Mouse (Mus musculus) liver, postnatal 0 days (tissue): Measurements from ENCODE around the gene Phf23. TPM values are rescaled to one million over a fixed set of nuclear protein-coding genes. Genes with fewer than 3 reads are reported as not detected.

Experiments used
- ATAC-seq: fragments of 200-750 bp; cut with Nextera tagmentation; 2 replicates; pipeline ENCODE4 v1.8.0; 2017; ENCODE audit warnings: mild to moderate bottlenecking, moderate library complexity
- DNase-seq: peaks from one replicate; pipeline ENCODE4 v3.0.0-alpha.2; 2016
- H3K27ac ChIP-seq: fragments of 300-500 bp; sonication (generic); 2 replicates; pipeline ENCODE4 v1.5.1; 2014; ENCODE audit warnings: antibody characterized with exemption, moderate library complexity, mild to moderate bottlenecking, low read depth
- H3K27me3 ChIP-seq: fragments of 300-500 bp; sonication (generic); 2 replicates; pipeline ENCODE4 v1.6.1; 2014; ENCODE audit warnings: low read length, control low read depth, mixed read lengths; ENCODE audit not compliant: insufficient read depth
- H3K36me3 ChIP-seq: fragments of 300-500 bp; sonication (generic); replicated peaks from 2 replicates; pipeline ENCODE4 v1.6.1; 2014; ENCODE audit warnings: mild to moderate bottlenecking, control low read depth, low read length, moderate library complexity, mixed read lengths; ENCODE audit not compliant: insufficient read depth
- H3K4me1 ChIP-seq: fragments of 300-500 bp; sonication (generic); 2 replicates; pipeline ENCODE4 v1.6.1; 2014; ENCODE audit warnings: antibody characterized with exemption, mild to moderate bottlenecking, control low read depth; ENCODE audit not compliant: insufficient read depth
- H3K4me2 ChIP-seq: fragments of 300-500 bp; sonication (generic); 2 replicates; pipeline ENCODE4 v1.6.1; 2014; ENCODE audit warnings: low read depth, mild to moderate bottlenecking, low read length, moderate library complexity, mixed read lengths
- H3K4me3 ChIP-seq: fragments of 300-500 bp; sonication (generic); 2 replicates; pipeline ENCODE4 v1.5.1; 2014; ENCODE audit warnings: low read depth, low read length
- H3K9ac ChIP-seq: fragments of 300-500 bp; sonication (generic); replicated peaks from 2 replicates; pipeline ENCODE4 v1.6.1; 2014; ENCODE audit warnings: mild to moderate bottlenecking, moderate library complexity
- H3K9me3 ChIP-seq: fragments of 300-500 bp; sonication (generic); 2 replicates; pipeline ENCODE4 v1.6.1; 2016; ENCODE audit warnings: mild to moderate bottlenecking, control low read depth, low read length, mixed read lengths
- CTCF ChIP-seq: sonication (generic); IDR thresholded peaks from 2 replicates; pipeline ENCODE4 v1.5.1; 2016; ENCODE audit warnings: antibody characterized with exemption, low read depth
- EP300 ChIP-seq: IDR thresholded peaks from 2 replicates; pipeline ENCODE4 v1.6.1; 2016; ENCODE audit warnings: antibody characterized with exemption, low read depth, mild to moderate bottlenecking
- WGBS: fragments of 180-500 bp; shearing (Covaris S2); extraction: QIAGEN DNeasy Blood & Tissue Kit; methylation state at CpG from one replicate; pipeline ENCODE4 v1.1.7; 2014; ENCODE audit not compliant: insufficient replicate concordance; 5-methylcytosine and 5-hydroxymethylcytosine counted together
- polyA plus RNA-seq: library from polyadenylated mRNA; unstranded; fragments of >200 nt; fragmentation: Nextera tagmentation; extraction: Ambion mirVana; gene quantifications from 2 replicates; pipeline ENCODE4 v1.2.1, GENCODE M21; 2015

Phf23 gene
- polyA plus RNA-seq, 1 experiment from 2014 or later: 19.5 TPM

DNA sequence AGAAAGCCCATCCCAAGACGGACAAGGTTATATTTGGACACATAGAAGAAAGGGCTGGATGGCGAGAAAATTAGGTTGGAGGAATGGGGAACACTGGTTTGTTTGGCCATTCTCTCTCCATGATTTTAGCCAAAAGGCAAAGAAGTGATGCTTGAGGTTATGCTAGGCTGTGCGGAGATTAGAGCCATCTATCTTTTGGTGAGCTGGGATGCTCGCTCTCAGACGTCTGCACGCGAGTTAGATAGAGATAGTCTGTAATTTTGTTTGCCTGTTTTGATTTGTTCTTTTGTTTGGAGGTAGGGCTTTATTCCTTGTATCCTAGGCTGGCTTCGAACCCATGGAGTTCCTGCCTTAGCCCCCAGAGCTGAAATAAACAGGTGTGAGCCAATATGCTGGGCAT is 5.6 kb downstream of the Phf23 start:
- TF ChIP-seq CTCF (no peak), EP300 (no peak)
- H3K36me3 ChIP-seq: peaks cover 31% of the 10 kb centered on the region
- no peak overlapping the region for H3K27ac ChIP-seq
- no peaks in the 10 kb centered on the region for H3K9me3 ChIP-seq
- H3K4me1 ChIP-seq: peaks cover 25% of the 10 kb centered on the region
- peak overlapping the region; percentile 99 for H3K4me2 ChIP-seq
- peak overlapping the region; percentile 74 for H3K9ac ChIP-seq
- no peak for DNase-seq
- ATAC-seq: no peak
- no peaks in the 10 kb centered on the region for H3K27me3 ChIP-seq
- H3K4me3 ChIP-seq: peak overlapping the region; percentile 73
- 9% methylated on average over 8 of the region's 8 CpGs for WGBS

DNA sequence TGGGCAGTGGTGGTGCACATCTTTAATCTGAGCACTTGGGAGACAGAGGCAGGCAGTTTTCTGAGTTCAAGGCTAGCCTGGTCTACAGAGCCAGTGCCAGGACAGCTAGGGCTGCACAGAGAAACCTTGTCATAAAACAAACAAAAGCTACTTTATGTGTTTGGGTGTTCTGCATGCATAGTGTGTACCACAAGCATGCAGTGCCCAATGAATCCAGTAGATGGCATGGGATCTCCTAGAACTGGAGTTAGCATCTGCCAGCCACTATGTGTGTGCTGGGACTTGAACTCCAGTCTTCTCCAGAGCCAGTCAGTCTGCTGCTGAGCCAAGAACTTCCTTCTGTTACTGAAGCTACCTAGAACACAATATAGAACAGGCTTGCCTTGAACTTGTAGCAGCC is 6.3 kb downstream of the Phf23 start:
- Histone ChIP-seq H3K4me2 (no peak overlapping the region), H3K9me3 (no peaks in the 10 kb centered on the region), H3K36me3 (peaks cover 37% of the 10 kb centered on the region), H3K4me1 (peaks cover 25% of the 10 kb centered on the region), H3K9ac (no peak overlapping the region), H3K4me3 (no peak overlapping the region), H3K27me3 (no peaks in the 10 kb centered on the region), H3K27ac (no peak overlapping the region)
- DNase-seq (peak; percentile 67), ATAC-seq (no peak)
- TF ChIP-seq CTCF: peak; percentile 76
- no peak for TF ChIP-seq EP300

DNA sequence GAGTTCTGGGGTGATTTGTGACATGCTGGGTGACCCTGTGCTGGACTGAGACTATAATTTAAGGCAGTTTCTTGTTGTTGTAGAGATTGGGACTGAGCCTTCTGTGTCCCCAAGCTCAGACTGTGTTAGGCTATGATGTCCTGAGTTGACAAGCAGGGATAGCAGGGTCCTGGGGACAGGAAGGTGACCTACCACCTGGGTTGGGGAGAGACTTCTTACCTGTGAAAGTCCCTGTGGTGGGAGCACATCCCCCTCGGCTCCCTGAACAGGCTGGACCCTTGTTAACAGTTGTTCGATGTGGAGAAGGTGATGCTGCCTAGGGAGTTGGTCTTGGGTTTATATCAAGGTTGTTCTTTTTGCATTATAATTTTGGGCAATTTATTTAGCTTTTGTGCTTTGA is 6.9 kb downstream of the Phf23 start:
- 85% methylated on average over 2 of the region's 2 CpGs for WGBS
- TF ChIP-seq CTCF (no peak), EP300 (no peak)
- Histone ChIP-seq H3K4me2 (no peak overlapping the region), H3K4me3 (no peak overlapping the region), H3K9me3 (no peaks in the 10 kb centered on the region), H3K4me1 (peaks cover 22% of the 10 kb centered on the region), H3K36me3 (peaks cover 42% of the 10 kb centered on the region), H3K27ac (no peak overlapping the region), H3K27me3 (no peaks in the 10 kb centered on the region), H3K9ac (no peak overlapping the region)
- DNase-seq: no peak
- no peak for ATAC-seq

DNA sequence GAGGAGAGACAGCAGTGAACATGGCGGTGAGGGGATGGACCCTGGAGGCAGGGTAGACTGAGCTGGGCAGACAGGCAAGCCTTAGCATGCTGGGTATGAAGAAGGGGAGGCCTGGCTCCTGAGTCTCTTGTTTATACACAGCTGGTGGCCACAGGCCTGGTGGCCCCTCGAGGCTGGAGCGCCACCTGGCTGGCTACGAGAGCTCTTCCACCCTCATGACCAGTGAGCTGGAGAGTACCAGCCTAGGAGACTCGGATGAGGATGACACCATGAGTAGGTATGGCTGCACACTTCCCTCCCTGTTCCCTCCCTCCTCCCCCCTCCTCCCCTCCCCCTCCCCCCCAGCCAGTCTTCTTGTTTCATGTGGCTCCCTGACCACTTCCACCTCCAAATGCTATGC is 9.9 kb downstream of the Phf23 start:
- H3K27ac ChIP-seq: no peak overlapping the region
- no peak overlapping the region for H3K9ac ChIP-seq
- no peaks in the 10 kb centered on the region for H3K27me3 ChIP-seq
- H3K4me1 ChIP-seq: peaks cover 13% of the 10 kb centered on the region; the same call in 1 of the 2 replicates
- no peak overlapping the region for H3K4me2 ChIP-seq
- H3K9me3 ChIP-seq: no peaks in the 10 kb centered on the region
- TF ChIP-seq EP300 (no peak), CTCF (peak; percentile 66)
- H3K36me3 ChIP-seq: peaks cover 47% of the 10 kb centered on the region
- H3K4me3 ChIP-seq: no peak overlapping the region
- 64% methylated on average over 2 of the region's 5 CpGs for WGBS
- peak; percentile 25; the same call in 1 of the 2 replicates for ATAC-seq
- no peak for DNase-seq

DNA sequence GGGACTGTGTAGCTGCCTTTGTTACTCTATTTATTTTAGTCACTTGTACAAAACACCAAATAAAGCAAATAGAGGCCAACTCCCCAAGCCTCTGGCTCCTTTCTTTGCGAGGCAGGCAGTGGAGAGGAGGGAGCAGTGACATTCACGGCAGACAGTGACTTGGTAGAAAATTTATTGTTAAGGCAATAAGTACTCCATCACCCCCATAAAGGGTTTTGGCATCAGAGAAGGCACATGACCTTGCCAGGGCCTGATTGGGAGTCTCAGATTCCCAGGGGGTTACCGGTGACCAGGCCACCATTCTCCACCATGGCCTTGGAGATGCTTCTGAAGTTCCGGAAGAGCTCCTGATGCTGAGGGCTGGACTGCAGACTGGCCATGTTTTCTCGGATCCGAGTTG is 14.5 kb downstream of the Phf23 start:
- Histone ChIP-seq H3K9me3 (no peaks in the 10 kb centered on the region), H3K27ac (no peak overlapping the region), H3K4me3 (no peak overlapping the region), H3K9ac (no peak overlapping the region), H3K27me3 (no peaks in the 10 kb centered on the region), H3K4me2 (no peak overlapping the region), H3K4me1 (peaks cover 6% of the 10 kb centered on the region; the same call in 1 of the 2 replicates), H3K36me3 (peaks cover 75% of the 10 kb centered on the region)
- 85% methylated on average over 6 of the region's 6 CpGs for WGBS
- no peak for TF ChIP-seq CTCF
- no peak for TF ChIP-seq EP300
- no peak for DNase-seq
- no peak for ATAC-seq

DNA sequence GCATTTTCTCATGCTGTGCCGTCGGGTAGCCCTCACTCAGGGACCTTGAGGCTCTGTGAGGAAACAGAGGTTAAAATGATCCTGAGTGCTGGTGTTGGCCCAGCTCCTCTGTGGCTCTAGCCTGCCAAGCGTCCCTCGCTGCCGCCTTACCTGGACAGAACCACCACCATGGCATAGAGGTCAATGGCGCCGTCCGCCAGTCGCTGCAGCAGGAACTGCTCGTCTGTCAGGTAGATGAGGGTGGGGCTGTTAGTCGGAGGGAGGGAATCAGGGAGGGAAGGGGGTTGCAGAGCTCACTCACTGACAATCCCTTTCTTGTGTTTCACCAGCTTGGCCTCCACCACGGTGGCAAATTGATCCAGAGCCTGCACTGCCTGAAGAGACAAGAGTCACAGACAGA is 15.0 kb downstream of the Phf23 start:
- H3K9me3 ChIP-seq: no peaks in the 10 kb centered on the region
- no peaks in the 10 kb centered on the region for H3K27me3 ChIP-seq
- no peak overlapping the region for H3K9ac ChIP-seq
- TF ChIP-seq EP300 (no peak), CTCF (no peak)
- no peak overlapping the region for H3K27ac ChIP-seq
- H3K4me2 ChIP-seq: no peak overlapping the region
- H3K4me3 ChIP-seq: no peak overlapping the region
- ATAC-seq: no peak
- DNase-seq: no peak
- H3K4me1 ChIP-seq: peaks cover 6% of the 10 kb centered on the region; the same call in 1 of the 2 replicates
- 82% methylated on average over 12 of the region's 12 CpGs for WGBS
- H3K36me3 ChIP-seq: peaks cover 72% of the 10 kb centered on the region

DNA sequence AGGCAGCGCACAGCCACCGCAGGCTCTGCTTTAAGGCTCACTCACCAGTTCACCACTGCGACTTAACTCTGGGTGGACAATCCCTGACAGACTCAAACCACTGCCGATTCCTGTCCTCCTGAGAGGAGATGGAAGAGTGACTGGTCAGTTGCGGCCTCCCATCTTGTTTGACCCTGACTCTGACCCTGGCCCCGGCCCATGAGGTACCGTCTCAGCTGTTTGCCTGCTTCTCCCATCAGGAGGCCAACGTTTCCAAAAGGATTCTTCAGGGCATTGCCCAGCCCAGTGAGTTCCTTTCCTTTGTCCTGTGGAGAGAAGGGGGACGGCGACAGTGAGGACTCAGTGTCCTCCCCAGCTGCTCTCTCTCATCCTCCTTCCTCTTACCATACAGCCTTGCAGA is 15.4 kb downstream of the Phf23 start:
- no peak for ATAC-seq
- TF ChIP-seq EP300: no peak
- TF ChIP-seq CTCF: no peak
- Histone ChIP-seq H3K9me3 (no peaks in the 10 kb centered on the region), H3K27me3 (no peaks in the 10 kb centered on the region), H3K36me3 (peaks cover 70% of the 10 kb centered on the region), H3K27ac (no peak overlapping the region), H3K4me1 (peaks cover 6% of the 10 kb centered on the region; the same call in 1 of the 2 replicates), H3K4me2 (no peak overlapping the region), H3K9ac (no peak overlapping the region), H3K4me3 (no peak overlapping the region)
- DNase-seq: no peak
- WGBS: 84% methylated on average over 10 of the region's 10 CpGs
